Mouse (Mus musculus) neural tube, embryonic 15.5 days (tissue): Measurements from ENCODE around the gene Gm49601. TPM values are rescaled to one million over a fixed set of nuclear protein-coding genes. Genes with fewer than 3 reads are reported as not detected.

Experiments used
- ATAC-seq: fragments of 200-750 bp; cut with Nextera tagmentation; 2 replicates; pipeline ENCODE4 v1.8.0; 2017; ENCODE audit warnings: mild to moderate bottlenecking, moderate TSS enrichment, moderate library complexity; ENCODE audit not compliant: low FRiP score
- H3K27ac ChIP-seq: fragments of 300-500 bp; sonication (generic); replicated peaks from 2 replicates; pipeline ENCODE4 v1.5.1; 2015; ENCODE audit warnings: mild to moderate bottlenecking, inconsistent platforms
- H3K27me3 ChIP-seq: fragments of 300-500 bp; sonication (generic); replicated peaks from 2 replicates; pipeline ENCODE4 v1.6.1; 2015; ENCODE audit warnings: inconsistent platforms
- H3K36me3 ChIP-seq: fragments of 300-500 bp; sonication (generic); 2 replicates; pipeline ENCODE4 v1.6.1; 2015; ENCODE audit warnings: inconsistent platforms
- H3K4me1 ChIP-seq: fragments of 300-500 bp; sonication (generic); 2 replicates; pipeline ENCODE4 v1.6.1; 2015; ENCODE audit warnings: inconsistent platforms
- H3K4me2 ChIP-seq: fragments of 300-500 bp; sonication (generic); 2 replicates; pipeline ENCODE4 v1.6.1; 2015; ENCODE audit warnings: inconsistent platforms, mild to moderate bottlenecking, moderate library complexity
- H3K4me3 ChIP-seq: fragments of 300-500 bp; sonication (generic); replicated peaks from 2 replicates; pipeline ENCODE4 v1.5.1; 2015; ENCODE audit warnings: mild to moderate bottlenecking, inconsistent platforms
- H3K9ac ChIP-seq: fragments of 300-500 bp; sonication (generic); replicated peaks from 2 replicates; pipeline ENCODE4 v1.6.1; 2015; ENCODE audit warnings: mild to moderate bottlenecking, inconsistent platforms
- H3K9me3 ChIP-seq: fragments of 300-500 bp; sonication (generic); replicated peaks from 2 replicates; pipeline ENCODE4 v1.6.1; 2016; ENCODE audit warnings: inconsistent platforms
- WGBS: fragments of 180-500 bp; shearing (Covaris S2); methylation state at CpG from one replicate; pipeline ENCODE4 v1.1.7; 2015; ENCODE audit warnings: mixed read lengths; 5-methylcytosine and 5-hydroxymethylcytosine counted together
- polyA plus RNA-seq: library from polyadenylated mRNA; unstranded; fragments of >200 nt; fragmentation: Nextera tagmentation; extraction: Ambion mirVana; gene quantifications from 2 replicates; pipeline ENCODE4 v1.2.1, GENCODE M21; 2015

Gm49601 gene
- polyA plus RNA-seq, 1 experiment from 2014 or later = 21.3 TPM

- 4% methylated on average over 74 of the region's 74 CpGs for WGBS
- H3K36me3 ChIP-seq = peaks cover 39% of the 10 kb centered on the region
- no peak overlapping the region for H3K27ac ChIP-seq
- H3K4me2 ChIP-seq = peak overlapping the region; percentile 78
- H3K9ac ChIP-seq = peak overlapping the region; percentile 33; the same call in 1 of the 2 replicates
- peaks cover 84% of the 10 kb centered on the region for H3K27me3 ChIP-seq
- H3K4me1 ChIP-seq = peaks cover 32% of the 10 kb centered on the region
- peak overlapping the region; percentile 39 for H3K4me3 ChIP-seq
- peak; percentile 48; the same call in 1 of the 2 replicates for ATAC-seq
- H3K9me3 ChIP-seq = no peaks in the 10 kb centered on the region
These were observed 5.4 kb downstream of the Gm49601 start for GRCm38 (mm10) chr16:18620601-18621361.

DNA sequence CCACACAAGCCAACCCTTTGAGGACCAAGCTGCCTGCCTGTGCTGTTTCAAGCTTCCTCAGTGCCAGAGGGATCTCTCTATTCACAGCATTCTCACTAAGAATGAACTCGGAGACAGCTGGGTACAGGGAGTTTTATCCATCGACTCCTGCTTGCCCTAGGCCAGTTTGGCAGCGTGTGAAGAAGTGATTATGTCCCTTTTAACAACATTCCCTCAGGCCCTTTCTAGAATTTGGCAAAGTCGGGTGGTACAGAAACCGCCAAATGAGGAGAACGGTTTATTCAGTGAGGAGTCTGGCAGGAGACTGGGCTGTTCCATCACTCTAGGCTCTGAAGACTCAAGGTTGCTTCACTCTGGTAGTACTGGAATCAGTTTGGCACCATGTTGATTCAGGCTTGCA is 6.0 kb downstream of the Gm49601 start:
- Histone ChIP-seq H3K4me3 (no peak overlapping the region), H3K36me3 (peaks cover 39% of the 10 kb centered on the region), H3K9ac (no peak overlapping the region), H3K27ac (no peak overlapping the region), H3K4me1 (peaks cover 28% of the 10 kb centered on the region), H3K9me3 (no peaks in the 10 kb centered on the region), H3K27me3 (peaks cover 79% of the 10 kb centered on the region), H3K4me2 (peak overlapping the region; percentile 78; the same call in 1 of the 2 replicates)
- no peak; the same call in 1 of the 2 replicates for ATAC-seq
- 19% methylated on average over 6 of the region's 6 CpGs for WGBS

- no peak overlapping the region for H3K4me2 ChIP-seq
- no peak overlapping the region for H3K27ac ChIP-seq
- no peak overlapping the region for H3K9ac ChIP-seq
- no peak for ATAC-seq
- H3K4me1 ChIP-seq = peaks cover 28% of the 10 kb centered on the region
- peaks cover 71% of the 10 kb centered on the region for H3K27me3 ChIP-seq
- H3K9me3 ChIP-seq = no peaks in the 10 kb centered on the region
- 36% methylated on average over 4 of the region's 4 CpGs for WGBS
- peaks cover 29% of the 10 kb centered on the region for H3K36me3 ChIP-seq
- H3K4me3 ChIP-seq = no peak overlapping the region
These were observed 7.1 kb downstream of the Gm49601 start for GRCm38 (mm10) chr16:18619110-18619509.

DNA sequence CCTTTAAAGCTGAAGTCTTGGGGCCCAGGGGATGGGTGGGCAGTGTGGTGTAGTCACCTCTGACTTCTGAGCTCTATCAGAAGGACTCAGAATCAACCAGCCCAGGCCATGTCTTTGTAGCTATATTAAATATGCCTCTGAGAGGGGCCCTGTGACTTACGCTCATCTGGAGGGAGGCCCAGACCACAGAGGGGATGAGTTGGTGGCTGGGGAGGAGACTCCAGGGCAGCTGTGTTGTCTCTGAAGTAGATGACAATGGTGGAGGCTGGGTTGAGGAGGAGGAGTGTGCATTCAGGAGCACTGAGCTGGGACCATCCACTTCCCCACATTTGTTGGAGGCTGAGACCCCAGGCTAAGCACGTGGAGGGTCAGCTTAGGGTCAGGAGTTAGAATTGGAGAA is 7.9 kb downstream of the Gm49601 start:
- no peak for ATAC-seq
- Histone ChIP-seq H3K4me1 (peaks cover 28% of the 10 kb centered on the region), H3K9ac (no peak overlapping the region), H3K27ac (no peak overlapping the region), H3K4me3 (no peak overlapping the region), H3K4me2 (no peak overlapping the region), H3K36me3 (peaks cover 21% of the 10 kb centered on the region), H3K27me3 (peaks cover 66% of the 10 kb centered on the region), H3K9me3 (no peaks in the 10 kb centered on the region)
- WGBS = 55% methylated on average over 2 of the region's 2 CpGs

GRCm38 (mm10) chr16:18617370-18618065 is 8.7 kb downstream of the Gm49601 start:
- WGBS = 2% methylated on average over 27 of the region's 27 CpGs
- peak overlapping the region; percentile 45; the same call in 1 of the 2 replicates for H3K9ac ChIP-seq
- peak overlapping the region; percentile 35 for H3K4me3 ChIP-seq
- no peaks in the 10 kb centered on the region for H3K9me3 ChIP-seq
- peaks cover 13% of the 10 kb centered on the region for H3K36me3 ChIP-seq
- H3K4me2 ChIP-seq = peak overlapping the region; percentile 68
- peak; percentile 62 for ATAC-seq
- H3K27ac ChIP-seq = no peak overlapping the region
- H3K4me1 ChIP-seq = peaks cover 28% of the 10 kb centered on the region
- peaks cover 58% of the 10 kb centered on the region for H3K27me3 ChIP-seq

DNA sequence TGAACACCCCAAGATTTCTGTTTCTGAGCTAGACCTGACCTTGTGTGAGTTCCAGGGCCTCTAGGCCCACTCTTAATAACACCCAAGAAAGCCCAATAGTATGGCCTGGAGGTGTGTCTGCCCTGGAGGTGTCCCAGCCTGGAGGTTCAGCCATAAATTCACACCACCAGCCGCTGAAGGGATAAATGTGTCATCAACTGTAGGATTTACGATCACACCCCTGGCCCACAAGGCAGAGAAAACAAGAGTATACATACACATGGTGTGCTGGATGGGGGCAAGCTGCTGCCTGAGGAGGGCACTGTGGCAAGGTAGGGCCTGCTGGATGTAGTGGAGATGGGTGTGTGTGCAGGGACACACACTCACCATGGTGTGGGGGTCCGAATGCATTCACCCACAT is 12.9 kb downstream of the Gm49601 start:
- peaks cover 11% of the 10 kb centered on the region for H3K4me1 ChIP-seq
- H3K36me3 ChIP-seq = no peaks in the 10 kb centered on the region
- no peak overlapping the region for H3K4me2 ChIP-seq
- H3K27me3 ChIP-seq = peaks cover 26% of the 10 kb centered on the region
- ATAC-seq = no peak
- no peak overlapping the region for H3K27ac ChIP-seq
- H3K4me3 ChIP-seq = no peak overlapping the region
- 59% methylated on average over 3 of the region's 3 CpGs for WGBS
- H3K9ac ChIP-seq = no peak overlapping the region
- H3K9me3 ChIP-seq = no peaks in the 10 kb centered on the region

DNA sequence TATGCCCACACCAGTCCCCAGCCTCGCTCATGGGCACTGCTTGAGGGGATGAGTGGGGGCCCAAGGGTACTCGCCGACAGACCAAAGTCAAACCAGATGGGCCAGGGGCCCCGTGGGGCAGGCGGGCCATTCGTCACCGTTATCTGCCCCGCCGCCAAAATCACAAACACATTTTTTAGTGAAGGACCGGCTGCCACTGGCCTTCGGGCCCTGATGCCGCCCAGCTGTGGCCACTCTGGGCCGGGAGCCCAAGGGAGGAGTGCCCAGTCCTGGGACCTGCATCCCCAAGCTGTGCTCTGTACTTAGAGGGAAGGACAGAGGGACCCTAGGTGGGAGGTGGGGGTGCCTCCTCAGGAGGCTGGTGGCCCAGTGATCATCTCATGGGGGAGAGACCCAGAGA is 14.5 kb downstream of the Gm49601 start:
- Histone ChIP-seq H3K9ac (no peak overlapping the region), H3K27ac (no peak overlapping the region), H3K27me3 (peaks cover 17% of the 10 kb centered on the region), H3K4me1 (peaks cover 4% of the 10 kb centered on the region; the same call in 1 of the 2 replicates), H3K4me2 (no peak overlapping the region), H3K9me3 (no peaks in the 10 kb centered on the region), H3K36me3 (no peaks in the 10 kb centered on the region), H3K4me3 (no peak overlapping the region)
- WGBS = 47% methylated on average over 13 of the region's 13 CpGs
- ATAC-seq = no peak

DNA sequence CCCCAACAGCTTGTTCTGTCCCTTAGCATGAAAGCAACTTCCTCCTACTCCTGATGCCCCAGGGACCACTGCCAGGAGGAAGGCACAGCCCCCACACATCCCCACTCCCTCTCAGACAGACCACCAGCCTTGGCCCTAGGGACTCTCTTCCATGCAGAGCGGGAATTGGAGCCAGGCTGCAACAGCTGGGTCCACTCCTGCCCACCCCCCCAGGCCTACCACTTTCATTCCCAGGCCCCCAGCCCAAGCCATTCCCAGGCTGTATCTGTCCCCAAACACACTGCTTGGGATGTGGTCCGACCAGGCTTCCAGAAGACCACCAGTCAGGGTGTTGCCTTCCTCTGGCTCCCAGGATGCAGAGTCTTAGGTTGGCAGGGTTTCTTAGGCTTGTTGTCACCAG is 17.1 kb downstream of the Gm49601 start:
- H3K27ac ChIP-seq = no peak overlapping the region
- no peak for ATAC-seq
- peaks cover 13% of the 10 kb centered on the region; the same call in 1 of the 2 replicates for H3K27me3 ChIP-seq
- H3K4me3 ChIP-seq = no peak overlapping the region
- H3K9ac ChIP-seq = no peak overlapping the region
- 73% methylated on average over 2 of the region's 2 CpGs for WGBS
- no peaks in the 10 kb centered on the region for H3K36me3 ChIP-seq
- no peak overlapping the region for H3K4me2 ChIP-seq
- H3K4me1 ChIP-seq = peaks cover 4% of the 10 kb centered on the region; the same call in 1 of the 2 replicates
- no peaks in the 10 kb centered on the region for H3K9me3 ChIP-seq

- Histone ChIP-seq H3K4me2 (0 out of 2 replicates have a peak overlapping the region, but pooled peaks have one; percentile 22), H3K27me3 (peaks cover 10% of the 10 kb centered on the region; the same call in 1 of the 2 replicates), H3K27ac (no peak overlapping the region), H3K9ac (no peak overlapping the region), H3K9me3 (no peaks in the 10 kb centered on the region), H3K36me3 (no peaks in the 10 kb centered on the region), H3K4me3 (no peak overlapping the region), H3K4me1 (peaks cover 4% of the 10 kb centered on the region; the same call in 1 of the 2 replicates)
- no peak for ATAC-seq
- 5% methylated on average over 11 of the region's 11 CpGs for WGBS
These were observed 18.0 kb downstream of the Gm49601 start for GRCm38 (mm10) chr16:18608226-18608625.

DNA sequence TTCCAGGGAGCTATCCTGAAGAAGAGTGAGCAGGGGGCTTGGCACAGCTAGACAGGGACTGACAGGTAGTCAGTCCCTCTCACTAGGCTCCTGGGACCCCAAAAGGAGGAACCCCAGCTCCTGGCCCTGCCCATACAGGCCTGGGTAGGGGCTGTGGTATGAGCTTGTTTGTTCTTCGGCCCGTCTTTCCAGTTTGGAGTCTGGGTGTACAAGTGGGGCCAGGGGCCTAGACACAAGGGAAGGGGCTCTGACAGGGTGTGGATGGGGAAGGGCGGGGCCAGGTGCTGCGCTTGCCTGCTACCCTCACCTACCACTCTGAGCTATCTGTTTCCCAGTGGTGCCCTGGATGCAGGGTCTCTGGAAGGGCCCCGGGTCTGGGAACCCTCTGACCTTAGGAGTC is 20.5 kb downstream of the Gm49601 start:
- no peak for ATAC-seq
- Histone ChIP-seq H3K27me3 (peaks cover 10% of the 10 kb centered on the region; the same call in 1 of the 2 replicates), H3K27ac (no peak overlapping the region)

DNA sequence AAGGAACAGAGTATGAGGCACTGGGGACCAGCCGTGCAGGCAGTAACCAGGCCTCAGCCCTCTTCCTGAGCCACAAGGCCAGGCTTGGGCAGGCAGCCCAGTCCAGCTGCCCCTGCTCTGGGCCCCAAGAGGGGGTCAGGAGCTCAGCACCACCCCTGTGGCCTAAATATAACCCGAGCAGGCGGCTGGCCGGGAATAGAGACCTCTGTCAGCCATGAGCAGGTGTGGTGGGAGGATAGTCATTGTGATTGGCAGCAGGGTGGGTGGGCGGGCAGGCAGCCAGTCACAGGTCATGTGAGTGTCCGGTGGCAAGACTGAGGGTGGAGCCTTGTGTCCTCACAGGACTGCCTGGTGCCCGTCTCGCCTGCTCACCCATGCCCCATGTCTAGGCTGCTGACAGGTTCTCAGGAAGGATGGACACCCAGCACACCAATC is 21.9 kb downstream of the Gm49601 start:
- Histone ChIP-seq H3K27ac (no peak overlapping the region), H3K36me3 (no peaks in the 10 kb centered on the region), H3K4me3 (no peak overlapping the region), H3K4me1 (peaks cover 4% of the 10 kb centered on the region; the same call in 1 of the 2 replicates), H3K27me3 (peaks cover 7% of the 10 kb centered on the region; the same call in 1 of the 2 replicates), H3K9me3 (no peaks in the 10 kb centered on the region), H3K9ac (no peak overlapping the region), H3K4me2 (no peak overlapping the region)
- ATAC-seq = no peak
- 67% methylated on average over 8 of the region's 8 CpGs for WGBS

More for the DNA sequence above, 20.5 kb downstream of the Gm49601 start:
- Histone ChIP-seq H3K4me1 (peaks cover 4% of the 10 kb centered on the region; the same call in 1 of the 2 replicates), H3K9me3 (no peaks in the 10 kb centered on the region), H3K36me3 (no peaks in the 10 kb centered on the region), H3K4me3 (no peak overlapping the region), H3K9ac (no peak overlapping the region), H3K4me2 (no peak overlapping the region)
- 74% methylated on average over 5 of the region's 5 CpGs for WGBS
